Mouse (Mus musculus) cerebellum, adult 2 months (tissue): Measurements from ENCODE around the gene Tpbgl. TPM values are rescaled to one million over a fixed set of nuclear protein-coding genes. Genes with fewer than 3 reads are reported as not detected.

Experiments
- DNase-seq, 2 experiments: peaks; one replicate each; pipeline ENCODE4 v3.0.0; 2021
- H3K27ac ChIP-seq: fragments of 200-500 bp; 2 replicates; pipeline ENCODE4 v1.5.1; 2012; ENCODE audit warnings: low read length, control low read depth, inconsistent platforms; ENCODE audit not compliant: insufficient read depth
- H3K27me3 ChIP-seq: fragments of 200-500 bp; 2 replicates; pipeline ENCODE4 v1.6.1; 2012; ENCODE audit warnings: inconsistent platforms, mild to moderate bottlenecking, low read length, moderate library complexity; ENCODE audit not compliant: control insufficient read depth, insufficient read depth
- H3K4me1 ChIP-seq: fragments of 200-500 bp; 2 replicates; pipeline ENCODE4 v1.6.1; 2011; ENCODE audit warnings: low read length; ENCODE audit not compliant: control insufficient read depth, insufficient read depth
- H3K4me3 ChIP-seq: fragments of 200-500 bp; replicated peaks from 2 replicates; pipeline ENCODE3; 2011; ENCODE audit warnings: mild to moderate bottlenecking, low read depth, low read length, control low read depth; ENCODE audit not compliant: insufficient read depth
- CTCF ChIP-seq: fragments of 200-500 bp; IDR thresholded peaks from 2 replicates; pipeline ENCODE4 v1.5.1; 2011; ENCODE audit warnings: low read depth, mild to moderate bottlenecking, control low read depth, low read length, moderate library complexity, borderline replicate concordance; ENCODE audit not compliant: insufficient read depth
- POLR2A ChIP-seq: fragments of 200-500 bp; IDR thresholded peaks from 2 replicates; pipeline ENCODE4 v1.6.1; 2011; ENCODE audit warnings: low read length, control low read depth, borderline replicate concordance; ENCODE audit not compliant: insufficient read depth
- WGBS: fragments of 180-500 bp; shearing (Covaris S2); methylation state at CpG from one replicate; pipeline ENCODE4 v1.1.7; 2018; 5-methylcytosine and 5-hydroxymethylcytosine counted together
- polyA plus RNA-seq: library from polyadenylated mRNA; depleted of rRNA; stranded (reverse); fragments of >200 nt; gene quantifications from 2 replicates; pipeline ENCODE4 v1.2.3, GENCODE M21; 2012; rRNA removed

Tpbgl gene
- polyA plus RNA-seq, 1 experiment = 4.8 TPM

DNA sequence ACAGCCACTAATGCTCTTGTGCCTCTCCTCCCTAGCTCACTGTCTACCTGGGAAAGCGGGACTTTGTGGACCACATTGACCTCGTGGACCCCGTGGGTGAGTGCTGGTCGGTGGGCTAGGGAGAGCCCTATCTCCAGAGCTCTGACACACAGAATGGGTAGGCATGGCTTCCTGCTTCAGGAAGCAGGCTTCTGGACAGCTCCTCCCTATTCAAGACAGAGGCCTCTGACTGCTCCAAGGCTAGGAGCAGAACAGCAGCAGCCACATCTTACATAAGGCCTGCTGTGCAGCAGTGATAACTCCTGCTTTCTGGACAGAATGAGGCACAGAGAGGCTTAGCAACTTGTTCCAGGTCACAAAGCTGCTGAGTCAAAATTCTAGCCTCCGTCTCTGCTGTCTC, 43.3 kb downstream of the Tpbgl start:
- 89% methylated on average over 5 of the region's 5 CpGs for WGBS

GRCm38 (mm10) chr7:99582867-99583266, 44.0 kb downstream of the Tpbgl start:
- Histone ChIP-seq H3K27me3 (no peaks in the 10 kb centered on the region), H3K27ac (no peak overlapping the region), H3K4me3 (no peak overlapping the region), H3K4me1 (peaks cover 8% of the 10 kb centered on the region; the same call in 1 of the 2 replicates)
- no peak for TF ChIP-seq POLR2A
- no peak for TF ChIP-seq CTCF
- no peak for DNase-seq
- 61% methylated on average over 4 of the region's 4 CpGs for WGBS

More for the DNA sequence above, 43.3 kb downstream of the Tpbgl start:
- TF ChIP-seq CTCF (no peak), POLR2A (no peak)
- no peak for DNase-seq
- Histone ChIP-seq H3K27me3 (no peaks in the 10 kb centered on the region), H3K4me1 (peaks cover 8% of the 10 kb centered on the region; the same call in 1 of the 2 replicates), H3K27ac (no peak overlapping the region), H3K4me3 (no peak overlapping the region)

- WGBS = 69% methylated on average over 7 of the region's 7 CpGs
- Histone ChIP-seq H3K27ac (no peak overlapping the region), H3K27me3 (no peaks in the 10 kb centered on the region), H3K4me1 (peaks cover 8% of the 10 kb centered on the region; the same call in 1 of the 2 replicates), H3K4me3 (no peak overlapping the region)
- TF ChIP-seq CTCF (no peak), POLR2A (no peak)
- no peak for DNase-seq
Observed at GRCm38 (mm10) chr7:99582306-99582705, 44.6 kb downstream of the Tpbgl start.

DNA sequence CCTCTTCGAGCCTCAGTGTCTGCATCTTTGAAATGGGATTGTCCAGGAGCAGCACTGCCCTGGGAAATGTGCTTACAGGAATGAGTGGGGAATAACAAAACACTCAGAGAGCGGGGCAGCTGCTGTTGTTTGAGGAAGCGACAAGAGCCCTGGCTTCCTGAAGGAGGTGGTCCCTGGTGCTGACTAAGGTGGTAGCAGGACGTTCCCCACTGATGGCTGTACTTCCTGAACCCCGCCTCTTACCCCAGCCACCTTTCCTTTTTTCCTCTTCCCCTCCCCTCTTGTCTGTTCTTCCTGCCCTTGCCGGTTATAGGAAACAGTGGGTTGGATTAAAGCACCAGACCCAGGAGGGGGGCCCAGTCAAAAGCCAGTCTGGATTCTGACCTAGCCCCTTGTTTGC, 46.7 kb downstream of the Tpbgl start:
- Histone ChIP-seq H3K4me3 (peak overlapping the region; percentile 50), H3K27ac (peak overlapping the region; percentile 27; the same call in 1 of the 2 replicates), H3K27me3 (no peaks in the 10 kb centered on the region), H3K4me1 (peaks cover 8% of the 10 kb centered on the region; the same call in 1 of the 2 replicates)
- 59% methylated on average over 6 of the region's 6 CpGs for WGBS
- TF ChIP-seq CTCF (no peak), POLR2A (no peak)
- DNase-seq = no peak

DNA sequence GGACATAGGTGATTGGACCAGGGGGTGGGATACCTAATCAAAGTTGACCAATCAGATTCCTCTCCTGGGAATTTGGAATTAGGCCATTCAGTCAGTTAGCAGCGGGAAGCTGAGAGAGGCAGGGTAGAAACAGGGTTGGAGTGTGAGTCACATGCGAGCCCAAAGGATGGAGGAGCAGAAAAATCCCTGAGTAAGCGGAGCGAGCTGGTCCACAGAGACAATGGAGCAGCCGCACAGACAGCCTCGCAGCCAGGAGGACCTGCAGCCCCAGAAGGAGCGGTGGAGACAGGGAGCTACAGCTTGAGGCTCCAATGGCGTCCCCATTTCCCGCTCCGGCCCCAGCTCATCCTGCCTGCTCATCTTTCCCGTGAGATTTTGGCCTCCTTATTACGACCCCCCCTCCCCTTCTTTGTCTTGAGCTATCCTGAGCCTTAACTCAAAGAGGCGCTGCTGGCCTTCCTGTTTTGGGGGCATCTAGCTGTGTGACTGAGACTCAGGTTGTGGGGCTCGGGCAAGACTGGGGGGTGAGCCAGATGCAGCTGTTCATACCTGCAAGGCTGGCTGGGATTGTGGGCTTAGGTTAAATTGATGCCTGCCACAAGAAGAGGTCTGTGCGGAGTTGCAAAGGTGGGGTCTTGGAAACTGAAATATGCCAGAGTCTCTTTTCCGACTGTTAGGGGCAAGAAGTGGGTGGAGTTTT, 47.3 kb downstream of the Tpbgl start:
- H3K4me1 ChIP-seq = peaks cover 12% of the 10 kb centered on the region
- WGBS = 10% methylated on average over 16 of the region's 16 CpGs
- no peaks in the 10 kb centered on the region for H3K27me3 ChIP-seq
- H3K4me3 ChIP-seq = peak overlapping the region; percentile 50
- peak; percentile 75 to 90 for DNase-seq
- peak overlapping the region; percentile 27; the same call in 1 of the 2 replicates for H3K27ac ChIP-seq
- TF ChIP-seq CTCF = no peak
- TF ChIP-seq POLR2A = peak; percentile 34; the same call in 1 of the 2 replicates

DNA sequence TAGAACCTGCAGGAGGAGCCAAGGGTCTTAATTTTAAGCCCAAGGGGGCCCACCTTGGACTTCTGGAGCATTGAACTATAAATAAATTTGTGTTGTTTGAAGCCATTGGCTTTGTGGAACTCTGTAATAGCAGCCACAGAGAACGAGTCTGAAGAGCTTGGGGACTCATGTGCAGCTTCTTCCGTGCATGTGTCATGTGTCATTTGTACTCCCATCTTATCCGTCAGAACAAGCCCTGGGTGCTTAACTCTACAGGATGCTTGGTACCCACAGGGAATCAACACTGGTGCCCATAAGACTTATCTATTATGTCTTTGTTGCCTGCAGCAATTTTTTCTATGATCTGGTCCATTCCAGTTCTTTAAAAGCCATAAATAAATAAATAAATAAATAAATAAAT, 48.7 kb downstream of the Tpbgl start:
- Histone ChIP-seq H3K27me3 (no peaks in the 10 kb centered on the region), H3K27ac (no peak overlapping the region), H3K4me3 (no peak overlapping the region), H3K4me1 (peaks cover 18% of the 10 kb centered on the region)
- TF ChIP-seq POLR2A (no peak), CTCF (no peak)
- 82% methylated on average over 3 of the region's 3 CpGs for WGBS
- no peak for DNase-seq

Other genes starting within 250 kb of the Tpbgl start
- gene Gdpd5, start 245.7 kb downstream of the Tpbgl start, polyA plus RNA-seq = 49.4 and 50.0 TPM in 2 replicates
- 1.1 and 1.4 TPM in 2 replicates for gene Klhl35, start 161.1 kb downstream of the Tpbgl start, polyA plus RNA-seq
- gene Rps3, start 143.4 kb downstream of the Tpbgl start, polyA plus RNA-seq = 391 and 434 TPM in 2 replicates
- 111 and 115 TPM in 2 replicates for gene Arrb1, start 91.6 kb downstream of the Tpbgl start, polyA plus RNA-seq
- 8.1 and 9.4 TPM in 2 replicates for gene Slco2b1, start 84.2 kb upstream of the Tpbgl start, polyA plus RNA-seq
- not detected in 2 replicates for gene Olfr520, start 103.2 kb upstream of the Tpbgl start, polyA plus RNA-seq
- gene Olfr521, start 136.4 kb upstream of the Tpbgl start, polyA plus RNA-seq = not detected in 2 replicates
- gene Neu3, start 201.3 kb upstream of the Tpbgl start, polyA plus RNA-seq = 2.9 and 3.1 TPM in 2 replicates
- 0.34 and 0.59 TPM in 2 replicates for gene Xrra1, start 232.0 kb upstream of the Tpbgl start, polyA plus RNA-seq
- gene Spcs2, start 236.4 kb upstream of the Tpbgl start, polyA plus RNA-seq = 76.8 and 78.5 TPM in 2 replicates